Mouse (Mus musculus) megakaryocyte, embryonic 14.5 days (primary cell): ENCODE measurements around the gene Rptor.

Source experiments
- FLI1 ChIP-seq: IDR thresholded peaks from 2 replicates; pipeline ENCODE4 v1.6.1; 2012; ENCODE audit warnings: low read length, inconsistent platforms, mixed read lengths
- GATA1 ChIP-seq: IDR thresholded peaks from 3 replicates; pipeline ENCODE4 v1.6.1; 2012; ENCODE audit warnings: mixed read lengths, low read length, inconsistent platforms, borderline replicate concordance

DNA sequence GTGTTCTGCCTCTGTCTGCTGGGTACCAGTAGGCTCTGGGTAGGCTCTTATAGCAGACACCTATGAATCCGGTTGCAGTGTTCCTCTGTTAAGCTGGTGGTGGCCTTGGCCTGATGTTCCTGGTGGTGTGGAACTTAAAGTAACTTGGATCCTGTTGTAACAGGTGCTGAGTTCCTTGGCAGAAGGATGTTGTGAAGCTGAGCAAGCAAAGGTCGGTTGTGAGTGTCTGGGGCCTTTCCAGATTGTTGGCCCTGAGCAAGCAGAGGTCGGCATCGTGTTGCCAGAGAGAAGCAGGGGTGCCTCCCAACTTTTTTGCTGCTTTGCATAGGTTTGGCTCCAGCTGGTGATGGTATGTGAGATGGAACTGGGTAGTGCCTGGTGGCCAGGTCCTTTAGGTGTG is 21.7 kb downstream of the Rptor start:
- TF ChIP-seq FLI1 (no peak), GATA1 (no peak)
